Mouse (Mus musculus): ENCODE results near the gene Casp9.
A peak's percentile ranks its signal among the peaks of the same experiment; 100 is the strongest.

Casp9 gene

DNA sequence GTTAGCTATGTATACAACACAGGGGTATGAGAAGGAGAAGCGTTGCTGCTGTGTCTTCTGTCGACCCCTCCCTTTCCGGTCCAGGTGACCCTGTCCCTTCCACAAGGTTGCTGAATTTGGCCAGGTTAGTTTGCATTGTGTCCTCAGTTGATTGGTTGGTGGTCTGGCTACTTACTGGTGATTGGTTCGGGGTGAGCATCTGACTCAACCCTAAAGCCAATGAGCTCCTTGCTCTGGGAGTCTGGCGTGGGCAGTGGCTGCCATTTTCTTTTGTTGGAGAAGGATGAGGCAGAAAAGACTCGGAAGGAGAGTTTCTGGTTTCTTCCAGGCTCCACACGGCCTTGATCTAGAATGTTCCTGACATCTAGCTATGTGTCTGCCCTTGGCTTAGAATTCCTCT lies 25.9 kb downstream of the Casp9 start:
- no peak for DNase-seq

DNA sequence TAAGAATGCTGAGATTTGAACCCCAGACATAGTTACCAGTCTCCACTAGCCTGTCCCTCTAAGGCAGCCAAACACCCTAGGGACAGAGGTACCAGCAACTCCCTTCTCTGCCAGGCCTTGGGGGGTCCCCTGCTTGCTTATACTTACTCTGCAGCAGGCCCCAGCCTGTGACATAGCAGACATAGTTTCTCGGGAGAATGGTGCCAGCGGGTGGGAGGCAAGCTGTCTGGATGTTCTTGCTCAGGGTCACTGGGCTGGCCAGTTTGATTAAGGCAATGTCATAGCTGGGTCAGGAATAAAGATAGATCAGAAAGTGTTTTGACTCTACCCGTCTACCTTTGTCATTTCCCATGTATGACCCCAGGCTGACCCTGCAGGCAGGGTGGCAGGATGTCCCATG lies 27.8 kb downstream of the Casp9 start:
- DNase-seq, result no peak

DNA sequence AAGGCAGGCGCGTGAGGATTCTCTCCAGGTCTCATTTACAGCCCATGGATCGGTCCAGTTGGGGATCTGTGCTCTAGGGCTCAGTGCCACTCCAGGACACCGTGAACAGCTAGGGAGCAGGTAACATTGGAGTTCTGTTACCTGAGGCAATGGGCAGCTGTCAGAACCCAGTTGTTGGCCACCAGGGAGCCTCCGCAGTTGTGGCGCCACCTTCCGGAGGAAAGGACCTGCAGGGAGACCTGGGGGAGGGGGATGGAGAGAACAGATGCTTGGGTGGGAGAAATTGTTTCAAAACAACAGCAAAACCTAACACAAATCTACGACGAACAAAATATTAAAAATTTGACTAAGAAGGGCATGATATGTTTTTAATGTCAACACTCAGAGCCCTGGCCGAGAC lies 28.7 kb downstream of the Casp9 start:
- DNase-seq, result peak; percentile 49

DNA sequence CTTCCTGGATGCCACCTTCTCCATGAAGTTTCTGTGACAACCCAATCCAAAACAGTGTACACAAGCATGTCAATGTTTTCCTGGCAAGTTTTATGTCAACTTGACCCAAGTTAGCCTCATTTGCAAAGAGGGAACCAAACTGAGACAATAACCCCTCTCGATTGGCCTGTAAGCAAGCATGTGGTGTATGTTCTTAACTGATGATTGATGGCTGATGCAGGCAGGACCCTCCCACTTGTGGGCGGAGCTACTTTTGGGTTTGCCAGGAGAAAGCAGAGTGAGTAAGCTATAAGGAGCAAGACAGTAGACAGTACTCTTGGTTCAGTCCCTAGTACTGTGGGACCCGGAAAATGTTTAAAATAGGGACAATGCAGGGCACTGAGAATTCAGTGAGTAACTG lies 29.6 kb downstream of the Casp9 start:
- peak; percentile 60 for DNase-seq

DNA sequence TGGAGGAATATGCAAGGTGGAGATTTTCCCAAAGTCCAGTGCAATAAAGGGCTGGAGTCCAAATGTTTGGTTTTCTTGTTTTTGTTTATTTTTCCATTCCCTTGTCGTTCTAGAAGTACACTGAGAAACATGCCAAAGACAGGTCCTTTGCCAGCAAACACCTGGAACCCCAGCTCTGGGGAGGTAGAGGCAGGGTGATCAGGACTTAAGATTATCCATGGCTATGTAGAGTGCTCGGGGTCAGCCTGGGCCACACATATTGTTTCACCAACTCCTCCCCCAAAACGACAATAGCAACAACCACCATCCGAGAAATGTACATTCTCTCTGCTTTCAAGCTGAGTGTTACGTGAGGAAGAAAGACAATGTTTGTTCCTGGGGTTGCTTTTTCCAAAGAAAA lies 32.6 kb downstream of the Casp9 start, which contains the start of gene Cela2a:
TSS of gene Cela2a (minus strand) at position 101 of the 400 bp plus-strand sequence.
- no peak for DNase-seq

DNA sequence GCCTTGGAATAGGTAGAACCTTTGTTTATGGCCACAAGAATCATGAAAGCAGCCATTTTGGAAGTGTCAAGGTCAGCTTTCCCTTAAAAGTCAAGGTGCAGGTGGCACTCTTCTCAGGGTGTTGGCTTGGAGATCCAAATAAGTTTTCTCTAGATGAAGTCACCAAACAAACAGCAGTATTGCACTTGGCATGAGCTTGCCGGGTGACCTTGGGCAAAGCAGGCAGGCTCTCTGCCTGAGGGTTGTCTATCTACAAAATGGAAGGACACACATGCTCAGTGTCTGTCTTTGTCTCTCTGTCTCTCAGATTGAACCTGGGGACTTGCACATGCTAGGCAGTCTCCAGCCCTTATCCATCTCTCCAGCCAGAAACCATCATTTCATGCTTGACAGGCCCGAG lies 34.0 kb downstream of the Casp9 start:
- no peak for DNase-seq

- DNase-seq, result no peak
Measured at GRCm38 (mm10) chr4:141828177-141828576, 34.8 kb downstream of the Casp9 start.

DNA sequence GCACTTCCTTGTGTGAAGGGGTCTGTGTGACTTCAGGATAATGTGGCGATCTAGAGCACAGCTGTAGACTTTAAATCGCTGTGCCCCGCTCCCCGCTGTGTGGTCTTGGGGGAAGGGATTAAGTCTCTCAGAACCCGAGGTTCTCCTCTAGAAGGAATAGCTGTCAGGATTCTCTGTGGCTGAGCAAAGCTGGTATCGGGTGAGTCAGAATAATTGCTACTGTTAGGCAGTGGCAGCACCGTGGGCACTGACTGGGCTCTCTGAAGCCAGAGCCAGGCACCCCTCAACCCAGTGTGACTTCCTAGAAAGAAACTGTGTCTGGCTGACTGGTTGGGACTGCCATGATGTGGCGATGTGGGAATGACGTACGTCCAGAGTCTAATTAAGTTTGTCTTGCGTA lies 37.0 kb downstream of the Casp9 start:
- DNase-seq, result no peak

DNA sequence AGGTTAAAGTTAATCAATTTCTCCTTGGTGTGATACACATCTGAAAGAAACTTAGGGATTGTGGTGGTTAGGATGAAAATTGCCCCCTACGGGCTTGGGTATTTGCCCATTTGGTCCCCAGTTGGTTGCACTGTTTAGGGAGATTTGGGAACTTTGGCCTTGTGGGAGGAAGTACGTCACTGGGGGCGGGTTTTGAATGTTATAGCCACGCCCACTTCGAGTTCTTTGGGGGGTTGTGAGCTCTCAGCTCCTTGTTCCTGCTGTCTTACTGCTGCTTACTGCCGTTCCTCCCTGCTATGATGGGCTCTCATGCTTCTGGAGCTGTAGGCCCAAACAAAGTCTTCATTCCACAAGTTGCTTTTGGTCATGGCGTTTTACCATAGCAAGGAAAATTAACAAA lies 37.9 kb downstream of the Casp9 start:
- no peak for DNase-seq

DNA sequence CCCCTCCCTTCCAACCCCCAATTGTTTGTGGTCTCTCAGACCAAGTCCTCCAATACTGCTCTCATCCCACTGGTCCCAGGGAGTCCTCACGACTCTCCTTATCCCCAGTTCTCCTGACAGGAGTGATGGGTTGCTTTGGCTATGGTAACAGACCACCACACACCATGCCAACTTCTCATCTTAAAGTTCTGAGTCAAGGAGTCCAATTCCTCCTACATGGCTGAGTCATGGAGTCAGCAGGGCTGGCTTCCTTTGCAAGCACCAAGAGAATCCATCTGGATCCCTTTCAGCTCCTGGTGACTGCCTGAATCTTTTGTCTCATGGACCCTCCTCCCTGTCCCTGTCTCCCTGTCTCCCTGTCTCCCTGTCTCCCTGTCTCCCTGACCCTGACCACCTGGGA lies 40.5 kb downstream of the Casp9 start:
- DNase-seq, result no peak

DNA sequence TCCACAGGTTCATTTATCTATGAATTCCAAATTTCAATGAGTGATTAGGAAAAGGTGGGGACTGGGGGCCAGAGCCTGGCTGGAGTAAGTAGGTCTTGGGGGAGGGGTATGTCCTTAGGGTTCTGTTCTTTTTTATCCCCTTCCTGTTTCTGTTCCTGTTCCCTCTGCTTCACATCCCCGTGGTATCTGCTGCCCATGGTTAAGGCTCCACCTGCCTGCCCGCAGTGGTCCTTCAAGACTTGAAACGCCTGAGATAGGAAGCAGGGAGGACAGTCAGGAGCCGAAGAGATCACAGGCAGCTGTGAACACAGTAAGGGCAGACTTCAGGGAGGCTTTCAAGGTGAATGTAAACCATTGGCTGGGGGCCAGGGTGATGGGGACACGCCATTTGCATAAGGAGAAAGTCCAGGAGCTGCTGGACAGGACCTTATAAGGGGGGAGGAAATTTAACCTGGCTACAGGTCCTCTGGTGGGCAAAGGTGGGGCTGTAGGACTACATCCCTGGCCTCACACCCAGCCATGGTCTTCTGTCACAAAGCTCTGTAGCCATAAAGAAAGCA lies 41.2 kb downstream of the Casp9 start:
- no peak for DNase-seq

GRCm38 (mm10) chr4:141845999-141846398 lies 52.6 kb downstream of the Casp9 start, which contains the start of gene Ctrc:
Gene Ctrc (minus strand): TSS chr4:141846359.
- no peak for DNase-seq

DNA sequence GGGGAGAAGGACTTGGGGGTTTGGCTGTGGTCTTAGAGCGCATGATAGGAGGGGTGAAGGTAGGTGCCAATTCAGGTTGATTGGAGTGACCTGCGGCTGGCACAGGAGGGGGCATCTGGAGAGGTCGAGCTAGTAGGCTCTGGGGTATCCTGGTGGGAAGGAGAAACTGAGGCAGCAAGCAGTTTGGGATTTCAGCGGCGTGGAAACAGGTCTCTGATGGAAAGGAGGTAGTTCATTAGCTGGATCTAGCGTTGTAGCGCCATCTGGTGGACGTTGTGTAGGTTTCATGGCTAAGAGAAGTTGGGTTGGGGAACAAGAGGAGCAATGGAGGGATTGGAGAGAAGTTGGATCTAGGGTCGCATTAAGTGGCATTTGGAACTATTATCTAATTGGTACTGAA lies 60.0 kb downstream of the Casp9 start:
- DNase-seq, result peak; percentile 62

DNA sequence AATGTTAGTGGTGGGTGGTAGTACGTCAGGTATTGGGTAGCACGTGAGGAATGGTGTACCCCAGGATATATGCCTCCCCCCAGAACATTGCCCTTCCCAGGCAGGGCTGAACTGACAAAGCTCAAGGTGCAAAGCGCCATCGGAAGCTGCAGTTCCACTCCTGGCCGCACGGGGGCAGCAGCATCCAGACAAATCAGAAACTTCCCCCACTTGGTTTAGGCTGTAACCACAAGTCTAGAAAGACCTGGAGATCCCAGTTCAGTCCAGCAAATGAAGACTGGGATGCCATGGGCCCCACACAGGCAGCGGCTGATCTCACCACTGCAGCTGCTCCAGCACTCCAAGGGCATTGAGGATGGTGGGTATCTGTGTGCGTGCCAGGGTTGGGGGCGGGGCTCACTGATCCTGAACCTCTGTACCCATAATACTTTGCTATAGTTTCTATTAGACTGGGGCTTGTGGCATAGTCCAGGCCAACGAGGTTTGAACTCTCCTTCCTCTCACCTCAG lies 64.1 kb downstream of the Casp9 start:
- peak; percentile 89 for DNase-seq

DNA sequence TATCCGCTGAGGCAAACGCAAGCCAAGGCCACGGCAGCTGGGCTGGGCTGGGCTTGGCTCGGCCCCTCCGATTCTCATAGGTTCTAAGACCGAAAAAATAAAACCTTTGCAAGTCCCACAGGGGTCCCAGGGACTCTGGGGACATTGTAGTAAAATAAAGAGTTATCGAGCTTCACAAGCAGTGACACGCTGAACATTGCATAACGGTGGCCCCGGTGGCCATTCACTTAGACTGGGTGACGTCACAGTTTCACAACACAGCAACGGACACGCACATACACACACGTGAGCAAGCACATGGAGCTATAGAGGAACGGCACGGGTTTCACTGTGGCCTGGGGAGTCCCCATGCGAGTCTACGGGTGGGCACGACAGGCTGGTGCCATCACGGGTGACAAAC lies 65.1 kb downstream of the Casp9 start:
- no peak for DNase-seq

DNA sequence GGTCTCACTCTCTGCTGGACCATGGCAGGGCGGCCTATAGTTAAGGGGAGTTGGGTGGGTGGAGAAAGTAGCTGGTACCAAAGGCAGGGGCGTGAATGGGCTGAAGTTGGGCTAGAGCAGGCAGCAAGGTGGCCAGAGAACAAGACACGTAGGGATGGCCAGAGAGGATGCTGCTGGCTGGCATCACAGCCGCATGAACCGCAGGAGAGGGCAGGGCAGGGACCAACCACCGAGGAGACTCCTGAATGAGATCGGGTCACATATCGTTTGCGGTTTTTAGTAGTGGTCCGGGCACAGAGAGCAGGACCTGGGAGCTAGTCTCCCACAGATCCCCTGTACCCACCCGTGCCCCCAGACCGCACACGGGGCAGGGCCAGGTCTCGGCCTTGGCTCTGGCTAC lies 65.9 kb downstream of the Casp9 start:
- no peak for DNase-seq

DNA sequence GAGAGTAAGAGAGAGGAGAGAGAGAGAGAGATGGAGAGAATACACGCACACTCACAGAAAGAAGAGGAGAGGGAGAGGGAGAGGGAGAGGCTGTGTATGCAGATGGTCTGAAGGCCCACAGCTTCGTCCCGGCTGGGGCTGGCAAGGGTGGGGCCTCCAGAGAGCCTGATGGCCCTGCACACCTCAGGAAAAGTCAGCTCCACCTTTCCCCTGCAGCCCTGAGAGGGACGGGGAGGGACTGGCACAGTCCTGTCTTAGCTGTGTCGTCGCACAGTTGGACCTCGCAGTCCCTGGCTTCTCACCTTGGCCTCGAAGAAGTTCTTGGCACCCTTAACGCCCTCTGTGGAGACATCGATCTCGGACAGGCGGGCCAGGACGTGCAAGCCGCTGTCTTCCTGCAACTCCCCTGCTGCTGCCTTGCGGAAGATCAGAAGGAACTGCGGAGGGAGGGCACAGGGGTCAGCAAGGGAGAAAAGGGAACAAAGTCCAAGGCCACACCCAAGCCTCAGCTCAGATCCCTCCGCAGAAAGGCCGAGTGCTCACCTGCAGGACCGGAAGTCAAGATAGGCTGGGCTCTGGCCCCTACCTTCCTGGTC lies 66.9 kb downstream of the Casp9 start:
- no peak for DNase-seq

DNA sequence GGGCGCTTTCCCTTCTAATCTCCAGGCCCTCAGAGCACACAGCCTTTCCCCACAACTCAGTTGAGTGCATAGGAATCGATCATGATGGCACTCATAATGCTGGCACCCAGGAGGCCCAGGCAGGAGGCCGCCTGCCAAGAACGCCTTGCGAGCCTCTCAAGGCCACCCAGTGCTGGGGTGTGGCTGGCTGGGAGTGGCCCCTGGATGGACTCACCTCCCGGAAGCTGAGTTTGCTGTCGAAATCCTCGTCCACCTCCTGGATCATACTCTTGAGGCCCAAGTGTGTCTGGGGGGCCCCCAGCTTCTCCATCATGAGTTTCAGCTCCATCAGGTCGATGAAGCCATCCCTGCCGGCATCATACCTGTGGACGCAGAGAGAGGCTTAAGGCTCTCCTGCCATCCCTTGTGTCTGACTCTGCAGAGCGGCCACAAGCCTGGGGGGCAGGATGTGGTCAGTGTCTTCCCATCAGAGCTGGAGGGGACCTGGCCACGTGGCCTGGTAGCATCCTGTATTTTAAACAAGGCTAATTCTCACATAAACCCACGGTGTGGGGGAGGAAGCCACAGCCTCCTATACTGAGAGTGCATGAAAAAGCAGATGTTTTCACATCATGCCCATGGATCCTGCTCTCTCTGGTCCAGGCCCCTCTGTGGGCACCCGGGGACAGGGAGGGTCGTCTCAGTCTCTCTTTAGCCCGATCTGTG lies 68.3 kb downstream of the Casp9 start:
- DNase-seq, result peak; percentile 34

DNA sequence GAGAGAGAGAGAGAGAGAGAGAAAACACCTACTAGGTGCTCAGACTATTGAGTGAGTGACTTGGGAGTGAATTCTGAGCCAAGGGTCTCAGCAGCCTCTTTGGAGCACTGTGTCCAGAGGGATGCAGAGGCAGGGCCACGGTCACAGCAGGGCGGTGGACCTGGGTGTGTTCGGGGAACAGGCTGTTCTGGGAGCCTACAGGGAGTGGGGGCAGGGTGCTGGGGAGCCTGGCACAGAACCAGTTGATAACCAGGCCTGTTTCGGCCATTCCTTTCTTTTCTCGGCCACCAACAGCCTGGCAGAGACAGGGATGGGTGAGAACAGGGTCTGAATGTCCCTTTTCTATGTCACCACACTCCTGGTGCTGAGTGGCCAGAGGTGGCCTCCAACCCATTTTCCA lies 69.5 kb downstream of the Casp9 start:
- DNase-seq, result no peak

GRCm38 (mm10) chr4:141863726-141864280 lies 70.4 kb downstream of the Casp9 start:
- DNase-seq, result no peak

- no peak for DNase-seq
Measured at GRCm38 (mm10) chr4:141864506-141864905, 71.1 kb downstream of the Casp9 start.

- DNase-seq, result no peak
Measured at GRCm38 (mm10) chr4:141865006-141865405, 71.6 kb downstream of the Casp9 start.

All from lung, postnatal 10 days (tissue).